Mouse (Mus musculus) intestine, embryonic 14.5 days (tissue): ENCODE results near the gene Ostm1. TPM values are rescaled to one million over a fixed set of nuclear protein-coding genes. Genes with fewer than 3 reads are reported as not detected.
A peak's percentile ranks its signal among the peaks of the same experiment; 100 is the strongest.

Experiments used
- ATAC-seq: fragments of 200-750 bp; cut with Nextera tagmentation; replicated peaks from 2 replicates; pipeline ENCODE4 v1.8.0; 2017; ENCODE audit warnings: low read depth, moderate number of reproducible peaks, moderate TSS enrichment, moderate library complexity; ENCODE audit not compliant: low FRiP score, low TSS enrichment
- DNase-seq: peaks from one replicate; pipeline ENCODE4 v3.0.0-alpha.2; 2018; ENCODE audit warnings: low spot score
- H3K27ac ChIP-seq: fragments of 300-500 bp; sonication (generic); 2 replicates; pipeline ENCODE4 v1.5.1; 2014; ENCODE audit warnings: low read depth, mild to moderate bottlenecking, control low read depth
- H3K27me3 ChIP-seq: fragments of 300-500 bp; sonication (generic); replicated peaks from 2 replicates; pipeline ENCODE4 v1.6.1; 2014; ENCODE audit warnings: low read length, control low read depth; ENCODE audit not compliant: control insufficient read depth, insufficient read depth
- H3K36me3 ChIP-seq: fragments of 300-500 bp; sonication (generic); 2 replicates; pipeline ENCODE4 v1.6.1; 2014; ENCODE audit warnings: low read length, control low read depth; ENCODE audit not compliant: control insufficient read depth, insufficient read depth
- H3K4me1 ChIP-seq: fragments of 300-500 bp; sonication (generic); replicated peaks from 2 replicates; pipeline ENCODE4 v1.6.1; 2014; ENCODE audit warnings: low read length, control low read depth, mixed read lengths; ENCODE audit not compliant: control insufficient read depth, insufficient read depth
- H3K4me2 ChIP-seq: fragments of 300-500 bp; sonication (generic); 2 replicates; pipeline ENCODE4 v1.6.1; 2014; ENCODE audit warnings: low read length
- H3K4me3 ChIP-seq: fragments of 300-500 bp; sonication (generic); 2 replicates; pipeline ENCODE4 v1.5.1; 2014; ENCODE audit warnings: low read depth, low read length, control low read depth, mixed read lengths
- H3K9ac ChIP-seq: fragments of 300-500 bp; sonication (generic); 2 replicates; pipeline ENCODE4 v1.6.1; 2014; ENCODE audit warnings: mild to moderate bottlenecking, low read length
- H3K9me3 ChIP-seq: fragments of 300-500 bp; sonication (generic); 2 replicates; pipeline ENCODE4 v1.6.1; 2016; ENCODE audit warnings: low read length, control low read depth; ENCODE audit not compliant: control insufficient read depth
- WGBS: fragments of 180-500 bp; shearing (Covaris S2); extraction: QIAGEN DNeasy Blood & Tissue Kit; methylation state at CpG from one replicate; pipeline ENCODE4 v1.1.7; 2014; 5-methylcytosine and 5-hydroxymethylcytosine counted together
- polyA plus RNA-seq: library from polyadenylated mRNA; unstranded; fragments of >200 nt; fragmentation: Nextera tagmentation; extraction: Ambion mirVana; gene quantifications from 2 replicates; pipeline ENCODE4 v1.2.1, GENCODE M21; 2014

Ostm1 gene
- polyA plus RNA-seq, 1 experiment from 2014 or later, result 13.0 TPM

- no peak for ATAC-seq
- no peaks in the 10 kb centered on the region for H3K9me3 ChIP-seq
- WGBS, result 1% methylated on average over 36 of the region's 39 CpGs
- H3K27ac ChIP-seq, result no peak overlapping the region
- peak overlapping the region; percentile 29 for H3K4me3 ChIP-seq
- peak; percentile 78 for DNase-seq
- H3K4me2 ChIP-seq, result peak overlapping the region; percentile 43
- H3K36me3 ChIP-seq, result no peaks in the 10 kb centered on the region
- no peak overlapping the region for H3K9ac ChIP-seq
- H3K27me3 ChIP-seq, result peaks cover 100% of the 10 kb centered on the region
- H3K4me1 ChIP-seq, result peaks cover 16% of the 10 kb centered on the region
Measured at GRCm38 (mm10) chr10:42632453-42633360, 49.1 kb downstream of the Ostm1 start.

GRCm38 (mm10) chr10:42633361-42634121, 49.9 kb downstream of the Ostm1 start:
- H3K36me3 ChIP-seq, result no peaks in the 10 kb centered on the region
- H3K27me3 ChIP-seq, result peaks cover 96% of the 10 kb centered on the region
- H3K4me3 ChIP-seq, result peak overlapping the region; percentile 29
- no peak overlapping the region for H3K27ac ChIP-seq
- WGBS, result 4% methylated on average over 23 of the region's 23 CpGs
- H3K4me1 ChIP-seq, result peaks cover 16% of the 10 kb centered on the region
- peak overlapping the region; percentile 43 for H3K4me2 ChIP-seq
- H3K9ac ChIP-seq, result no peak overlapping the region
- H3K9me3 ChIP-seq, result no peaks in the 10 kb centered on the region
- ATAC-seq, result no peak
- no peak for DNase-seq

- H3K27me3 ChIP-seq, result peaks cover 89% of the 10 kb centered on the region
- WGBS, result 1% methylated on average over 8 of the region's 8 CpGs
- no peaks in the 10 kb centered on the region for H3K36me3 ChIP-seq
- H3K27ac ChIP-seq, result no peak overlapping the region
- no peak overlapping the region for H3K4me3 ChIP-seq
- peaks cover 16% of the 10 kb centered on the region for H3K4me1 ChIP-seq
- H3K9ac ChIP-seq, result no peak overlapping the region
- ATAC-seq (no peak), DNase-seq (no peak)
- H3K4me2 ChIP-seq, result no peak overlapping the region
- H3K9me3 ChIP-seq, result no peaks in the 10 kb centered on the region
Measured at GRCm38 (mm10) chr10:42634122-42634720, 50.6 kb downstream of the Ostm1 start.

- Histone ChIP-seq H3K9me3 (no peaks in the 10 kb centered on the region), H3K4me3 (no peak overlapping the region), H3K27ac (no peak overlapping the region), H3K9ac (no peak overlapping the region), H3K4me2 (no peak overlapping the region), H3K36me3 (no peaks in the 10 kb centered on the region), H3K27me3 (peaks cover 81% of the 10 kb centered on the region), H3K4me1 (peaks cover 16% of the 10 kb centered on the region)
- ATAC-seq (no peak), DNase-seq (no peak)
- WGBS, result 2% methylated on average over 11 of the region's 11 CpGs
Measured at GRCm38 (mm10) chr10:42635046-42635445, 51.4 kb downstream of the Ostm1 start.

- Histone ChIP-seq H3K4me3 (peak overlapping the region; percentile 13), H3K27me3 (peaks cover 74% of the 10 kb centered on the region)
- no peak for DNase-seq
Measured at GRCm38 (mm10) chr10:42635566-42636359, 52.1 kb downstream of the Ostm1 start.

GRCm38 (mm10) chr10:42636360-42637182, 52.9 kb downstream of the Ostm1 start:
- Histone ChIP-seq H3K27me3 (peaks cover 66% of the 10 kb centered on the region), H3K4me3 (peak overlapping the region; percentile 13; the same call in 1 of the 2 replicates), H3K27ac (no peak overlapping the region), H3K4me2 (peak overlapping the region; percentile 6; the same call in 1 of the 2 replicates), H3K4me1 (peaks cover 16% of the 10 kb centered on the region), H3K9ac (no peak overlapping the region), H3K9me3 (no peaks in the 10 kb centered on the region), H3K36me3 (no peaks in the 10 kb centered on the region)
- DNase-seq (peak; percentile 68), ATAC-seq (no peak)
- WGBS, result 4% methylated on average over 27 of the region's 27 CpGs

More at GRCm38 (mm10) chr10:42635566-42636359, 52.1 kb downstream of the Ostm1 start:
- Histone ChIP-seq H3K27ac (no peak overlapping the region), H3K9me3 (no peaks in the 10 kb centered on the region), H3K9ac (no peak overlapping the region), H3K4me1 (peaks cover 16% of the 10 kb centered on the region), H3K4me2 (peak overlapping the region; percentile 34), H3K36me3 (no peaks in the 10 kb centered on the region)
- no peak for ATAC-seq
- under 1% methylated on average over 48 of the region's 52 CpGs for WGBS

GRCm38 (mm10) chr10:42637183-42637788, 53.7 kb downstream of the Ostm1 start:
- Histone ChIP-seq H3K27me3 (peaks cover 59% of the 10 kb centered on the region), H3K9ac (no peak overlapping the region), H3K9me3 (no peaks in the 10 kb centered on the region), H3K4me3 (peak overlapping the region; percentile 1; the same call in 1 of the 2 replicates), H3K27ac (no peak overlapping the region), H3K4me2 (peak overlapping the region; percentile 6; the same call in 1 of the 2 replicates), H3K4me1 (peaks cover 13% of the 10 kb centered on the region), H3K36me3 (no peaks in the 10 kb centered on the region)
- WGBS, result 6% methylated on average over 18 of the region's 18 CpGs
- DNase-seq, result peak; percentile 89
- no peak for ATAC-seq
